Mouse (Mus musculus): ENCODE results near the gene Ttk.

The Ttk gene

DNA sequence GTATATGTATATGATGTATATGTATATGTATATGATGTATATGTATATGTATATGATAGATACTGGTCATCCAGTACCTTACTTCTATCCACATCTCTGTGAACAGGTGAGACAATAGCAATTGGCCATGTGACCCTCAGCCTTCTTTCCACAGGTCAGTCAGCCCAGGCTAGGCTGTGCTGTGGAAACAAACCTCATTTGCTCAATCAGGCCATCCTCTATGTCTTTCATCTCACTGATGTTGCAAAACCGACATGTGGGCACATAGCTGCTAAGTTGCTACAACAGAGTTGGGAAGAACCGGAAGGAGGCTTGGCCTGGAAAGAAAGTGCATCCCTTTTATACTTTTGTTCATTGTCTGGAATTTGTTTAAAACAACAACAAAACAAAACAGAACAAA lies 67.6 kb downstream of the Ttk start:
- DNase-seq (ENCODE audit: low read depth): no peak

DNA sequence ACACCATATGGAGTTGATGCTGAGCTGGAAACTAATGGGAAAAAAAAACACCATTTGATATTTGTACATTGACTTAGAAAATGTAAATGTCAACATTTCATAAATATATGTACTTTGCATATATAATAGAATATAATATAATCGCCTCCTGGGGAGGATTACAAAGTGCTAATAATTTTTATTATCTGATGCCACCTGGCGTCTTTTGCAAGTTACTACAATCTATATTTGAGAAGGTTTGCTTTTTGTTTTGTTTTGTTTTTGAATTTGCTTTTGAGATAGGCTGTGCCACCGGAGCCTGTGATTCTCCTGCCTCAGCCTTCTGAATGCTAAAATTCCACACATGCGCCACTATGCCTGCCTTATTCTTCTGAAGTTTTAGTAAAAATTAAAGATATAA lies 71.3 kb downstream of the Ttk start:
- no peak for DNase-seq (ENCODE audit: low read depth)

DNA sequence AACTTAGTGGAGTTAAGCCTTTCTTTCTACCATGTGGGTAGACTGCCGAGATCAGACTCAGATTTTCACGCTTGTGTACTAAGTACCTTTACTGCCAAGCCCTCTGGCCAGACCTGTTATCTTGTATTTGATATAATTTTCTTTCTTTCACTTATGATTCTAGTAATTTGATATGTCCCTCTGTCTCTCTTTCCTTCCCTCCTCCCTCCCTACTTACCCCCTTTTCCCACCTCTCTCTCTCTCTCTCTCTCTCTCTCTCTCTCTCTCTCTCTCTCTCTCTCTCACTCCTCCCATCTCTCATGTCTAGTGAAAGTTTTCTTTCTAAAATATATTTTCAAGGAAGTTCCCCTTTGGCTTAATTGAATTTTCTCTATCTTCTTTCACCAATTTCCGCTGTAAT lies 72.5 kb downstream of the Ttk start:
- no peak for DNase-seq (ENCODE audit: low read depth)

DNA sequence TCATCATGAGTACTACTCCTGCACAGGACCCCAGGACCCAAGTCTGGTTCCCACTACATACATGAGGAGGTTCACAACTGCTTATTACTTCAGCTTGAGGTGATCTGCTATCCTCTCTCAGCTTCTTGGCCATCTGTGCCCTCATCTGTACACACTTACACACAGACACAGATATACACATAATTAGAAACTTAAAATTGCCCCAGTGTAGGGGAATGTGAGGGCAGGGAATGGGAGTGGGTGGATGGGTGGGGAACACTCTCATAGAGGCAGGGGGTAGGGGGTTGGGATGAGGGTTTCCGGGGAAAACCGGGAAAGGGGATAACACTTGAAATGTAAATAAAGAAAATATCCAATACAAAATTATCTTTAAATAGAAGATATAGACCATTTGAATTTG lies 75.3 kb downstream of the Ttk start:
- DNase-seq (ENCODE audit: low read depth): no peak

DNA sequence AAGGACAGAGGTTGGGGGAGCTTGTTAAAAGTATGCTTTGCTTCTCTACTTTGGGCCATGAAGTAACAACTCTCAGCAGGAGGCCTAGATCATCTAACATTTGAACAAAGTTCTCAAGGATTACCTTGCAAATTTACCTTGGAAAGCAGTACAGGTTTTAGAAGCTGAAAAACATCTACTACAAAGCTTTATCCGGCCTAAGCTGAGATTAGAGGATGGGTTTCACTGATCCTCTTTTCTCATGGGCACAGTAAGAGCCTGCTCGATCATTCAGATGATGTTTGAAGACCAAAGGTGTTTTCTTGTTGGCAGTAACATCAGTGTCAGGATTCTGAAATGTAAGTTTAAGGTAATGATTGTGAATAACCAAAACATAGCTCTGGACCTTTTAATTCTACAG lies 76.4 kb downstream of the Ttk start:
- DNase-seq (ENCODE audit: low read depth): no peak

Data from c-Kit-positive CD71-positive TER-119-negative erythroid progenitor cells, embryonic 14.5 days (primary cell).